Mouse (Mus musculus) intestine, embryonic 16.5 days (tissue): ENCODE measurements around the gene Ryr2. TPM values are rescaled to one million over a fixed set of nuclear protein-coding genes. Genes with fewer than 3 reads are reported as not detected.

Experiments used
- ATAC-seq: fragments of 200-750 bp; cut with Nextera tagmentation; 2 replicates; pipeline ENCODE4 v1.8.0; 2017; ENCODE audit warnings: moderate TSS enrichment, moderate library complexity
- H3K27ac ChIP-seq: fragments of 300-500 bp; sonication (generic); 2 replicates; pipeline ENCODE4 v1.5.1; 2014; ENCODE audit warnings: mild to moderate bottlenecking, low read length
- H3K27me3 ChIP-seq: fragments of 300-500 bp; sonication (generic); replicated peaks from 2 replicates; pipeline ENCODE4 v1.6.1; 2014; ENCODE audit warnings: low read length, control low read depth, mixed read lengths; ENCODE audit not compliant: control insufficient read depth, insufficient read depth
- H3K36me3 ChIP-seq: fragments of 300-500 bp; sonication (generic); 2 replicates; pipeline ENCODE4 v1.6.1; 2014; ENCODE audit warnings: low read length, control low read depth; ENCODE audit not compliant: control insufficient read depth, insufficient read depth
- H3K4me1 ChIP-seq: fragments of 300-500 bp; sonication (generic); 2 replicates; pipeline ENCODE4 v1.6.1; 2014; ENCODE audit warnings: low read length, control low read depth, mixed read lengths; ENCODE audit not compliant: control insufficient read depth, insufficient read depth
- H3K4me2 ChIP-seq: fragments of 300-500 bp; sonication (generic); 2 replicates; pipeline ENCODE4 v1.6.1; 2014; ENCODE audit warnings: low read depth, low read length, control low read depth
- H3K4me3 ChIP-seq: fragments of 300-500 bp; sonication (generic); 2 replicates; pipeline ENCODE4 v1.5.1; 2014; ENCODE audit warnings: mild to moderate bottlenecking, low read length
- H3K9ac ChIP-seq: fragments of 300-500 bp; sonication (generic); 2 replicates; pipeline ENCODE4 v1.6.1; 2014; ENCODE audit warnings: low read depth, low read length
- H3K9me3 ChIP-seq: fragments of 300-500 bp; sonication (generic); 2 replicates; pipeline ENCODE4 v1.6.1; 2016; ENCODE audit warnings: low read length, control low read depth; ENCODE audit not compliant: control insufficient read depth
- WGBS: fragments of 180-500 bp; shearing (Covaris S2); extraction: QIAGEN DNeasy Blood & Tissue Kit; methylation state at CpG from one replicate; pipeline ENCODE4 v1.1.7; 2014; 5-methylcytosine and 5-hydroxymethylcytosine counted together
- polyA plus RNA-seq: library from polyadenylated mRNA; unstranded; fragments of >200 nt; fragmentation: Nextera tagmentation; extraction: Ambion mirVana; gene quantifications from 2 replicates; pipeline ENCODE4 v1.2.1, GENCODE M21; 2015

The Ryr2 gene
- polyA plus RNA-seq, 1 experiment from 2014 or later = 0.78 TPM

DNA sequence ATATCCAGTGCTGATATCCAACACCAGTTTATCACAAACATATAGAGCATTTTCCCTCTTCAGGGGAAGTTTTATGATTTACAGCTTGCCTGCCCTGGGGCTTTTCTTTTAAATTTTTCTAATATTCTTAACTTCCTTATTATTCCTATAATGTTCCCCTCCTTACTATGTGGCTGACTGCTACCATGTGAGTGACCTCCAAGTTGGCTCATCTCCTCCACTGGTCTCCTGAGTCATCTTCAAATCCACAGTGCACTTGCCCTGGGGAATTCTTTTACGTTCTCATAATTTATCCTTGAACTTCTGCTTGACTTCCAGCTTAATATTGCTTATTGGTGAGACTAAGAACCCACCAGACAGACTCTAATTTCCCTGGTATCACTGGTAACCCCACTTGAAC is 211.1 kb downstream of the Ryr2 start:
- no peak overlapping the region for H3K4me3 ChIP-seq
- no peak overlapping the region for H3K9ac ChIP-seq
- no peaks in the 10 kb centered on the region for H3K36me3 ChIP-seq
- no peak overlapping the region for H3K4me2 ChIP-seq
- ATAC-seq = no peak
- 62% methylated on average over 1 of the region's 1 CpGs for WGBS
- H3K4me1 ChIP-seq = no peaks in the 10 kb centered on the region
- no peak overlapping the region for H3K27ac ChIP-seq
- H3K27me3 ChIP-seq = no peaks in the 10 kb centered on the region
- H3K9me3 ChIP-seq = no peaks in the 10 kb centered on the region

GRCm38 (mm10) chr13:11891739-11892138 is 215.0 kb downstream of the Ryr2 start:
- H3K27me3 ChIP-seq = no peaks in the 10 kb centered on the region
- H3K4me3 ChIP-seq = no peak overlapping the region
- H3K36me3 ChIP-seq = no peaks in the 10 kb centered on the region
- H3K9ac ChIP-seq = no peak overlapping the region
- no peak overlapping the region for H3K4me2 ChIP-seq
- no peak for ATAC-seq
- no peaks in the 10 kb centered on the region for H3K4me1 ChIP-seq
- H3K27ac ChIP-seq = no peak overlapping the region
- no peaks in the 10 kb centered on the region for H3K9me3 ChIP-seq
- 86% methylated on average over 3 of the region's 3 CpGs for WGBS

DNA sequence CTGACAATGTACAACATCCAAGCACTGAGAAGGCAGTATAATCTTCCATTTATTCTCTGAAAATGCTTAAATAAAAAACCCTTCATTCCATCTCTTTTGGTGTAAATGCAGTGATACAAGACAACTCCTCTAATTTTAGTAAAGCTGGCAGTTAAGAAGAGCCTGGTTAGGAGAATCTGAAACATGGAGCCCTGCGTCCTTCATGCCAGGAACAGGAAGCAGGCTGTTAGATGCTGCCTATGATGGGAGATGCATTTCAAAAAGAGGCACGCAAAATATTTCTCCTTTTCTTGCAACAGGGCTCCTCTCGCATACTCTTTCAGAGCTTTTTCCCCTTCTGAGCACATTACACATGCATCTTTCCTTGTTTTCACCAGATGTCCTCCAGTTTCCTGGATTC is 215.6 kb downstream of the Ryr2 start:
- Histone ChIP-seq H3K27ac (no peak overlapping the region), H3K4me2 (no peak overlapping the region), H3K27me3 (no peaks in the 10 kb centered on the region), H3K4me1 (no peaks in the 10 kb centered on the region), H3K9me3 (no peaks in the 10 kb centered on the region), H3K36me3 (no peaks in the 10 kb centered on the region), H3K4me3 (no peak overlapping the region), H3K9ac (no peak overlapping the region)
- WGBS = 52% methylated on average over 3 of the region's 3 CpGs
- ATAC-seq = no peak

GRCm38 (mm10) chr13:11884175-11884574 is 222.6 kb downstream of the Ryr2 start:
- H3K27ac ChIP-seq = no peak overlapping the region
- ATAC-seq = no peak
- WGBS = 86% methylated on average over 3 of the region's 3 CpGs
- no peak overlapping the region for H3K4me3 ChIP-seq
- no peaks in the 10 kb centered on the region for H3K4me1 ChIP-seq
- no peak overlapping the region for H3K9ac ChIP-seq
- H3K4me2 ChIP-seq = no peak overlapping the region
- no peaks in the 10 kb centered on the region for H3K9me3 ChIP-seq
- H3K27me3 ChIP-seq = no peaks in the 10 kb centered on the region
- no peaks in the 10 kb centered on the region for H3K36me3 ChIP-seq

DNA sequence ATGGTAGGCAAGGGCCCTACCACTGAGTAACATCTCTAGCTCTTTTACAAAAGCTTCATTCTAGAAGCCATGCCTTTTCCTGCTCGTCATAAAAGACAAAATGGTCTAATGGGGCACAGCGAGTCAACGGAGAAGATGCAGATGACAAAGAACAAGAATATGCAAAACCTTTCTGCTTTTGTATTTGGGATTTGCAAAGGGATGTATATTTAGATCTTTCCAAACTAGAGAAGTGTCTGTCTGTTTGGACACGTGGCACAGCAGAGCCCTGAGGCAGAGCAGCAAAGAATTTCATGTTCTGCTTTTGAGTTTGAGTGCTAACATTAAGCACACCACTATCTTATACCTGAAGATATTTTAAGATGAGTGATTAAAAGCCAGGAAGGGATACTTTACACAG is 224.4 kb downstream of the Ryr2 start:
- Histone ChIP-seq H3K9me3 (no peaks in the 10 kb centered on the region), H3K27ac (no peak overlapping the region), H3K27me3 (no peaks in the 10 kb centered on the region), H3K36me3 (no peaks in the 10 kb centered on the region), H3K4me1 (no peaks in the 10 kb centered on the region), H3K4me3 (no peak overlapping the region), H3K4me2 (no peak overlapping the region), H3K9ac (no peak overlapping the region)
- no peak for ATAC-seq
- 87% methylated on average over 4 of the region's 4 CpGs for WGBS

DNA sequence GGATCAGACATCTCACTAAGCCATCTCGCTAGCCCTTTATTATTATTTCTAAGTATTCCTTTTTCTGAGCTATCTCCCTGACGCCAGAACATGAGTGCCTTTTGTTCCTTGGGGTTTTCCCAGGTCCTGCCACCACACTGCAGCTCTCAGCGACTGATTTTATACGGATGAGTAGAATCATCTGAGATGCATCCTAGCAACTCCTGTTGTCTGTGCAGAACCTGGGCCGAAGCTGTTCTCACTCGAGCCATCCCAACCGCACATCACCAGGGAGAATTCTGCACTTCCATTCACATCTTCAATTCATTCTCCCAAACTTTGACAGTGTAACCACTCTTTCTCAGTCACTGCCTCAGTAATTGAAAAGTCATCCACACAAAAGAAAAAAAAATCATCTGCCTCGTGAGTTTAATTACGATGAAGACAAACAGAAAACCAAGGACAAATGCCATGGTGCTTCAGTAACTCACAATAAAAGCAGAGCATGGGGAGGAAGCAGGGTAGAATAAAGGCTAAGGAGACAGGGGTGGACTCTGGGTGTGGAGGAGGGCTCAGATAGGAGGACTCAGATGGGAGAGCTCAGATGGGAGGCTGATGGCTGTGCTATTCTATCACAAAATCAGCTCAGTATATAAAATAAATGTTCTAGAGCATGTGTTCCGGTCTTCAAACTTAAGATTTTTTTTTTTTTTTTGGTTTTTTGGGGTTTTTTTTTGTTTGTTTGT is 226.1 kb downstream of the Ryr2 start:
- no peaks in the 10 kb centered on the region for H3K4me1 ChIP-seq

DNA sequence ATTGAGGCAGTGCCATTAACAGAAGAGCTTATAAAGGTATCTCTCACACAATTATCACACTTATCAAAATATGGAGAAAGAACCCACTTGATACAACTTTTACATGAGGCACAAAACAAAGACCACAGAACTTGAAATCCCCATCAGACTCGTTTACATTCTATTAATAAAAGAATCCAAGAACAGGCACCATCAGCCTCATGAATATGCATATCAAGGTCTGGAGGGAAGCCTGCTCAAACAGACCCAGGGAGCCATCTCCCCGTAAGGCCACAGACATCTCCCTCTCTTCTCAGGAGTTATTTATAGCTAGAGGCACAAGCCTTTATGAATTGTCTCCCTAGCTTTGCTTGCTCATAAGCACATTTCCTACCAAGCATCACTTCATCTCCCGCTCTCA is 227.7 kb downstream of the Ryr2 start:
- H3K27ac ChIP-seq = no peak overlapping the region
- no peaks in the 10 kb centered on the region for H3K4me1 ChIP-seq
- no peak for ATAC-seq
- H3K4me3 ChIP-seq = no peak overlapping the region
- 76% methylated on average over 3 of the region's 3 CpGs for WGBS
- no peaks in the 10 kb centered on the region for H3K36me3 ChIP-seq
- no peaks in the 10 kb centered on the region for H3K9me3 ChIP-seq
- no peaks in the 10 kb centered on the region for H3K27me3 ChIP-seq
- H3K4me2 ChIP-seq = no peak overlapping the region
- no peak overlapping the region for H3K9ac ChIP-seq

More for the DNA sequence above, 226.1 kb downstream of the Ryr2 start:
- no peak for ATAC-seq
- Histone ChIP-seq H3K4me3 (no peak overlapping the region), H3K27ac (no peak overlapping the region), H3K9me3 (no peaks in the 10 kb centered on the region), H3K9ac (no peak overlapping the region), H3K27me3 (no peaks in the 10 kb centered on the region), H3K4me2 (no peak overlapping the region), H3K36me3 (no peaks in the 10 kb centered on the region)
- WGBS = 79% methylated on average over 10 of the region's 10 CpGs

DNA sequence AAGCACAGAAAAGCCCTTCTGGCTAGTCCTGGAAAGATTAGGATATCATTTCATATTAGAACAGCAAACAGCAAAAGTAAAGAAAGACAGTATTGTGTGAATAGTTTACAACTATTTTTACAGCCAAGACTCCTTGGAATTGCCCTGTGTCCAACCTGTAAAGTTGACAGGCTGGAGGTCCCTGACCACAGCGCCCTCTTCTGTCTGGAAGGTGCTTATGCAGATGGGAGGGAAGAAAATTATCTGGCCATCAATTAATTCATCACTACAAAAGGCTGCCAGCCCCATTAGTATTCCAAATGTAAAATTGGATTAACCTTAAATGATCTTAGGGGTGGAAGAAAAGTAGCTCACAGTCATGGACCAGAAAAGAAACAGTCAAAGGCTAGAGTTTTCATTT is 231.9 kb downstream of the Ryr2 start:
- H3K27me3 ChIP-seq = no peaks in the 10 kb centered on the region
- H3K4me2 ChIP-seq = no peak overlapping the region
- no peak for ATAC-seq
- no peaks in the 10 kb centered on the region for H3K4me1 ChIP-seq
- no peaks in the 10 kb centered on the region for H3K9me3 ChIP-seq
- 6% methylated on average over 1 of the region's 1 CpGs for WGBS
- no peak overlapping the region for H3K9ac ChIP-seq
- H3K36me3 ChIP-seq = no peaks in the 10 kb centered on the region
- no peak overlapping the region for H3K27ac ChIP-seq
- H3K4me3 ChIP-seq = no peak overlapping the region

- H3K4me1 ChIP-seq = no peaks in the 10 kb centered on the region
- no peak overlapping the region for H3K4me2 ChIP-seq
- H3K9ac ChIP-seq = no peak overlapping the region
- no peaks in the 10 kb centered on the region for H3K9me3 ChIP-seq
- no peak for ATAC-seq
- whole genome bisulfite sequencing = 81% methylated on average over 1 of the region's 1 CpGs
- no peak overlapping the region for H3K4me3 ChIP-seq
- H3K36me3 ChIP-seq = no peaks in the 10 kb centered on the region
- H3K27ac ChIP-seq = no peak overlapping the region
- no peaks in the 10 kb centered on the region for H3K27me3 ChIP-seq
These were observed 236.8 kb downstream of the Ryr2 start for GRCm38 (mm10) chr13:11869971-11870370.

DNA sequence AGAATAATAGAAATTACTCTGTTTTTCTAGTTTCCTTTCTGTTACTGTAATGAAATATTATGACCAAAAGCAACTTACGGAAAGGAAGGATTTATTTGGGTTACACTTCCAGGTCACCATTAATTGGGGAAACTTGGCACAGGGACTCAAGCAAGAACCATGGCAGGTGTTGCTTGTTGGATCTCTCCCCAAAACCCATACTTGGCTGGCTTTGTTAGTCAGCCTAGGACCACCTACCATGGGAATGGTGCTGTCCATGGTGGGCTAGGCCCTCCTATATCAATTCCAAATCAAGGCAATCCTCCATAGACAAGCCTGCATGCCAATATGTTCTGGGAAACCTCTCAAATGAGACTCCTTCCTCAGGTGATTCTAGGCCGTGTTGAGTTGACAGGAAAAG is 237.3 kb downstream of the Ryr2 start:
- H3K36me3 ChIP-seq = no peaks in the 10 kb centered on the region
- H3K4me1 ChIP-seq = no peaks in the 10 kb centered on the region
- no peak overlapping the region for H3K27ac ChIP-seq
- H3K4me2 ChIP-seq = no peak overlapping the region
- ATAC-seq = no peak
- WGBS = 72% methylated on average over 2 of the region's 2 CpGs
- H3K9me3 ChIP-seq = no peaks in the 10 kb centered on the region
- H3K9ac ChIP-seq = no peak overlapping the region
- H3K27me3 ChIP-seq = no peaks in the 10 kb centered on the region
- no peak overlapping the region for H3K4me3 ChIP-seq
